Mouse (Mus musculus): Measurements from ENCODE around the gene Txndc16. TPM values are rescaled to one million over a fixed set of nuclear protein-coding genes. Genes with fewer than 3 reads are reported as not detected.

Gene Txndc16
- 73.4 TPM for polyA plus RNA-seq (2014; fragmentation: Illumina TruSeq; extraction: RNeasy Lipid Tissue Mini Kit (QIAGEN cat#74804); ENCODE audit: low read depth, low replicate concordance)

GRCm38 (mm10) chr14:45220090-45220956 is at the start of gene Txndc16:
Txndc16 (minus strand) TSS chr14:45220328.

GRCm38 (mm10) chr14:45219281-45220089 is 643 bp downstream of the Txndc16 start, which contains the start of gene Gpr137c:
Gpr137c (plus strand) TSS chr14:45219717.

Other genes starting within 250 kb of the Txndc16 start
- gene Ptger2, start 232.1 kb downstream of the Txndc16 start, polyA plus RNA-seq (2014; fragmentation: Illumina TruSeq; extraction: RNeasy Lipid Tissue Mini Kit (QIAGEN cat#74804); ENCODE audit: low read depth, low replicate concordance): 1.3 TPM
- gene Gpr137c, start 611 bp downstream of the Txndc16 start, polyA plus RNA-seq (2014; fragmentation: Illumina TruSeq; extraction: RNeasy Lipid Tissue Mini Kit (QIAGEN cat#74804); ENCODE audit: low read depth, low replicate concordance): 1.8 TPM
- gene Ero1l, start 98.4 kb upstream of the Txndc16 start, polyA plus RNA-seq (2014; fragmentation: Illumina TruSeq; extraction: RNeasy Lipid Tissue Mini Kit (QIAGEN cat#74804); ENCODE audit: low read depth, low replicate concordance): 136 TPM
- 748 TPM for gene Psmc6, start 109.5 kb upstream of the Txndc16 start, polyA plus RNA-seq (2014; fragmentation: Illumina TruSeq; extraction: RNeasy Lipid Tissue Mini Kit (QIAGEN cat#74804); ENCODE audit: low read depth, low replicate concordance)
- gene Styx, start 130.8 kb upstream of the Txndc16 start, polyA plus RNA-seq (2014; fragmentation: Illumina TruSeq; extraction: RNeasy Lipid Tissue Mini Kit (QIAGEN cat#74804); ENCODE audit: low read depth, low replicate concordance): 68.2 TPM
- 127 TPM for gene Gnpnat1, start 184.6 kb upstream of the Txndc16 start, polyA plus RNA-seq (2014; fragmentation: Illumina TruSeq; extraction: RNeasy Lipid Tissue Mini Kit (QIAGEN cat#74804); ENCODE audit: low read depth, low replicate concordance)